In the genomic region with DNA sequence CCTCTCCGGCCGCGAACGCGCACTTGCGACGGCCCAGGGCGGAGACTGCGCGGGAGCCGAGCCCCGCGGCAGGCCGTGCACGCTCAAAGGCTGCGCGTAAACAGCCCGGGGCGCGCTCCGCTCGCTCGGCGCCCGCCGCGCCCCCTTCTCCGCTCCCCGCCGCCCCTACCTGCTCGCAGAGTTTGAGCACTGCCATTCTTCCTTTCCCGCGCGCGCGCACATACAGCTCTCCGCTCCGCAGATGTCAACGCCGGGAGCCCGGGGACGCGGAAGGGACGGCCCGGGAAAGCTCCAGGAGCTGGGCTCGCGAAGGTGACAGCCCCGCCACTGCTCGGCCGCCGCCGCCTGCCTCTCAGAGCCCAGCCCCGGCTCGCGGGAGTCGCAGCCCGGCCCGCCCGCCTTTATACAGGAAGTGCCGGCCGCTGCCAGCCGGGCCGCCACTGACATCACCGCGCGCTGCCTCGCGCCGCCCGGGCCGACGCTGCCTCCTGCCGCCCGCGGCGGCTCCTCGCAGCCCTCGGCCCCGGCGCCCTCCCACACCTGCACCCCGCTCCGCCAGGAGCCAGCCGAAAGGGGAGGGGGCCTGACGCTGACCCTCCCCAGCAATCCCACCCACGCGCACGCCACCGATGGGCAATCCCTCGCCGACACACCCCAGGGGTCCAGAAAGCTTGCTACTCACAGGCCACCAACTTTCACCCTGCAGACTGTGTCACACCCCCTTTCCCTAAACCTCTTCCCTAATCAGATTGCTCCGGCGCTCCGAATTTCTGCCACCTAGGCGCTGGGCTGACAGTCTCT, we compare ENCODE assay signal across 8 mouse cellular contexts. TPM values are rescaled to one million over a fixed set of nuclear protein-coding genes. Genes with fewer than 3 reads are reported as not detected.
A peak's percentile ranks its signal among the peaks of the same experiment; 100 is the strongest.
DNase-seq lines count a peak whose midpoint lies in the region; ATAC-seq lines count a peak whose summit lies in the region.

TSS of gene Ankrd44 (minus strand) at position 417 of the 801 bp plus-strand sequence.

- peak within 1 kb of the TSS; percentile 92 for H3K27ac ChIP-seq in hindbrain, embryonic 13.5 days

- H3K36me3 ChIP-seq in hindbrain, embryonic 13.5 days = no peaks in the 10 kb centered on the region

- WGBS in hindbrain, embryonic 13.5 days = under 1% methylated on average over 75 of the region's 94 CpGs

- H3K4me2 ChIP-seq in hindbrain, embryonic 13.5 days = peak within 1 kb of the TSS; percentile 72

- peak within 1 kb of the TSS; percentile 77 for H3K4me3 ChIP-seq in hindbrain, embryonic 13.5 days

- ATAC-seq in hindbrain, embryonic 13.5 days (ENCODE audit: low FRiP score) = peak; percentile 96

- H3K9ac ChIP-seq in hindbrain, embryonic 13.5 days = peak within 1 kb of the TSS; percentile 91

- no peaks in the 10 kb centered on the region for H3K9me3 ChIP-seq in hindbrain, embryonic 13.5 days

- H3K4me1 ChIP-seq in hindbrain, embryonic 13.5 days (replicated peaks) = peaks cover 28% of the 10 kb centered on the region

- DNase-seq in R1 (ENCODE audit: low read depth, low spot score) = peak; percentile 80
- DNase-seq in cerebellum, postnatal 25 days = peak; percentile 83 to 88
- peak; percentile 60 to 71 for DNase-seq in frontal cortex, postnatal 36 days (ENCODE audit: low spot score in 2 of 2)
- DNase-seq in left cerebral cortex, adult 11 months (ENCODE audit: low spot score) = peak; percentile 60
- DNase-seq in lung, postnatal 36 days = peak; percentile 92
- peak; percentile 49 for DNase-seq in retina, adult 2 months (ENCODE audit: low read depth, low spot score)
- DNase-seq in thymus, postnatal 25 days = peak; percentile 90

- H3K27me3 ChIP-seq in hindbrain, embryonic 13.5 days = no peaks in the 10 kb centered on the region

RNA-seq across cellular contexts. Expression of gene Ankrd44, which starts in this region (rescaled TPM):
- 20.9 and 21.1 TPM in 2 replicates for polyA plus RNA-seq in hindbrain, embryonic 13.5 days (2015; fragmentation: Nextera tagmentation; extraction: Ambion mirVana)

Comparison
In these comparisons a context has a peak if more than half of its experiments do, and no peak if none do; other contexts are left out.
1. Peak in every context shown above with its lines: DNase-seq, ATAC-seq, H3K4me3 ChIP-seq and H3K27ac ChIP-seq.